Mouse (Mus musculus): Measurements from ENCODE around the gene Zfp512b. TPM values are rescaled to one million over a fixed set of nuclear protein-coding genes. Genes with fewer than 3 reads are reported as not detected.

The Zfp512b gene
- total and polyA plus RNA-seq, 2 experiments: 9.5 to 28.0 TPM

GRCm38 (mm10) chr2:181570921-181571595 lies 21.5 kb downstream of the Zfp512b start:
- no peak for TF ChIP-seq CTCF (IDR thresholded peaks at IDR 0.05; ENCODE audit: low read depth, low read length)
- TF ChIP-seq POLR2A (IDR thresholded peaks at IDR 0.05; ENCODE audit: extremely low read depth, insufficient read depth, low read length): no peak
- peaks cover 2% of the 10 kb centered on the region; the same call in 1 of the 2 replicates for H3K36me3 ChIP-seq (ENCODE audit: control insufficient read depth, insufficient read depth, low read length)
- no peak for DNase-seq (ENCODE audit: extremely low read depth, low read depth, low spot score)
- no peaks in the 10 kb centered on the region for H3K27me3 ChIP-seq (ENCODE audit: control insufficient read depth, insufficient read depth, low read length)
- H3K4me1 ChIP-seq (ENCODE audit: control insufficient read depth, insufficient read depth, low read length): no peaks in the 10 kb centered on the region
- WGBS: 81% methylated on average over 6 of the region's 6 CpGs
- H3K79me2 ChIP-seq (ENCODE audit: control insufficient read depth, insufficient read depth, low read length): no peaks in the 10 kb centered on the region
- no peak overlapping the region for H3K9ac ChIP-seq (ENCODE audit: low read depth, low read length)
- H3K27ac ChIP-seq (replicated peaks; ENCODE audit: insufficient read depth, low read depth, low read length): no peak overlapping the region
- H3K4me3 ChIP-seq (ENCODE audit: insufficient read depth, low read depth, low read length): no peak overlapping the region

GRCm38 (mm10) chr2:181570375-181570774 lies 22.2 kb downstream of the Zfp512b start:
- Histone ChIP-seq H3K79me2 (ENCODE audit: control insufficient read depth, insufficient read depth, low read length) (no peaks in the 10 kb centered on the region), H3K27ac (replicated peaks; ENCODE audit: insufficient read depth, low read depth, low read length) (no peak overlapping the region), H3K4me3 (ENCODE audit: insufficient read depth, low read depth, low read length) (no peak overlapping the region), H3K36me3 (ENCODE audit: control insufficient read depth, insufficient read depth, low read length) (peaks cover 2% of the 10 kb centered on the region; the same call in 1 of the 2 replicates), H3K27me3 (ENCODE audit: control insufficient read depth, insufficient read depth, low read length) (no peaks in the 10 kb centered on the region), H3K9ac (ENCODE audit: low read depth, low read length) (no peak overlapping the region), H3K4me1 (ENCODE audit: control insufficient read depth, insufficient read depth, low read length) (no peaks in the 10 kb centered on the region)
- no peak for TF ChIP-seq CTCF (IDR thresholded peaks at IDR 0.05; ENCODE audit: low read depth, low read length)
- TF ChIP-seq POLR2A (IDR thresholded peaks at IDR 0.05; ENCODE audit: extremely low read depth, insufficient read depth, low read length): no peak
- no peak for DNase-seq (ENCODE audit: extremely low read depth, low read depth, low spot score)
- WGBS: 86% methylated on average over 8 of the region's 8 CpGs

- no peaks in the 10 kb centered on the region for H3K4me1 ChIP-seq (ENCODE audit: control insufficient read depth, insufficient read depth, low read length)
Observed at GRCm38 (mm10) chr2:181569856-181570255, 22.7 kb downstream of the Zfp512b start.

GRCm38 (mm10) chr2:181568272-181569008 lies 24.2 kb downstream of the Zfp512b start:
- Histone ChIP-seq H3K4me1 (ENCODE audit: control insufficient read depth, insufficient read depth, low read length) (no peaks in the 10 kb centered on the region), H3K9ac (ENCODE audit: low read depth, low read length) (no peak overlapping the region), H3K27ac (replicated peaks; ENCODE audit: insufficient read depth, low read depth, low read length) (no peak overlapping the region), H3K27me3 (ENCODE audit: control insufficient read depth, insufficient read depth, low read length) (no peaks in the 10 kb centered on the region), H3K79me2 (ENCODE audit: control insufficient read depth, insufficient read depth, low read length) (no peaks in the 10 kb centered on the region), H3K36me3 (ENCODE audit: control insufficient read depth, insufficient read depth, low read length) (peaks cover 2% of the 10 kb centered on the region; the same call in 1 of the 2 replicates), H3K4me3 (ENCODE audit: insufficient read depth, low read depth, low read length) (no peak overlapping the region)
- 81% methylated on average over 7 of the region's 7 CpGs for WGBS
- TF ChIP-seq POLR2A (IDR thresholded peaks at IDR 0.05; ENCODE audit: extremely low read depth, insufficient read depth, low read length): no peak
- peak; percentile 60 for TF ChIP-seq CTCF (IDR thresholded peaks at IDR 0.05; ENCODE audit: low read depth, low read length)
- peak; percentile 23 for DNase-seq (ENCODE audit: extremely low read depth, low read depth, low spot score)

More at GRCm38 (mm10) chr2:181569856-181570255, 22.7 kb downstream of the Zfp512b start:
- H3K36me3 ChIP-seq (ENCODE audit: control insufficient read depth, insufficient read depth, low read length): peaks cover 2% of the 10 kb centered on the region; the same call in 1 of the 2 replicates
- H3K79me2 ChIP-seq (ENCODE audit: control insufficient read depth, insufficient read depth, low read length): no peaks in the 10 kb centered on the region
- H3K4me3 ChIP-seq (ENCODE audit: insufficient read depth, low read depth, low read length): no peak overlapping the region
- WGBS: 95% methylated on average over 10 of the region's 10 CpGs
- TF ChIP-seq POLR2A (IDR thresholded peaks at IDR 0.05; ENCODE audit: extremely low read depth, insufficient read depth, low read length) (no peak), CTCF (IDR thresholded peaks at IDR 0.05; ENCODE audit: low read depth, low read length) (no peak)
- H3K9ac ChIP-seq (ENCODE audit: low read depth, low read length): no peak overlapping the region
- H3K27ac ChIP-seq (replicated peaks; ENCODE audit: insufficient read depth, low read depth, low read length): no peak overlapping the region
- no peak for DNase-seq (ENCODE audit: extremely low read depth, low read depth, low spot score)
- H3K27me3 ChIP-seq (ENCODE audit: control insufficient read depth, insufficient read depth, low read length): no peaks in the 10 kb centered on the region

- Histone ChIP-seq H3K27me3 (ENCODE audit: control insufficient read depth, insufficient read depth, low read length) (no peaks in the 10 kb centered on the region), H3K79me2 (ENCODE audit: control insufficient read depth, insufficient read depth, low read length) (no peaks in the 10 kb centered on the region), H3K4me1 (ENCODE audit: control insufficient read depth, insufficient read depth, low read length) (no peaks in the 10 kb centered on the region), H3K9ac (ENCODE audit: low read depth, low read length) (no peak overlapping the region), H3K27ac (replicated peaks; ENCODE audit: insufficient read depth, low read depth, low read length) (no peak overlapping the region), H3K4me3 (ENCODE audit: insufficient read depth, low read depth, low read length) (no peak overlapping the region), H3K36me3 (ENCODE audit: control insufficient read depth, insufficient read depth, low read length) (no peaks in the 10 kb centered on the region; the same call in 1 of the 2 replicates)
- TF ChIP-seq CTCF (IDR thresholded peaks at IDR 0.05; ENCODE audit: low read depth, low read length) (no peak), POLR2A (IDR thresholded peaks at IDR 0.05; ENCODE audit: extremely low read depth, insufficient read depth, low read length) (no peak)
- WGBS: 94% methylated on average over 3 of the region's 3 CpGs
- DNase-seq (ENCODE audit: extremely low read depth, low read depth, low spot score): no peak
Observed at GRCm38 (mm10) chr2:181567338-181567737, 25.3 kb downstream of the Zfp512b start.
